Mouse (Mus musculus) cerebellum, postnatal 4 days (tissue): ENCODE data around the gene A1bg.

Source experiments
- DNase-seq, 2 experiments: peaks; one replicate each; pipeline ENCODE4 v3.0.0; 2022; ENCODE audit warnings: low spot score in 2 of 2, mixed read lengths in 1 of 2

Gene A1bg

DNA sequence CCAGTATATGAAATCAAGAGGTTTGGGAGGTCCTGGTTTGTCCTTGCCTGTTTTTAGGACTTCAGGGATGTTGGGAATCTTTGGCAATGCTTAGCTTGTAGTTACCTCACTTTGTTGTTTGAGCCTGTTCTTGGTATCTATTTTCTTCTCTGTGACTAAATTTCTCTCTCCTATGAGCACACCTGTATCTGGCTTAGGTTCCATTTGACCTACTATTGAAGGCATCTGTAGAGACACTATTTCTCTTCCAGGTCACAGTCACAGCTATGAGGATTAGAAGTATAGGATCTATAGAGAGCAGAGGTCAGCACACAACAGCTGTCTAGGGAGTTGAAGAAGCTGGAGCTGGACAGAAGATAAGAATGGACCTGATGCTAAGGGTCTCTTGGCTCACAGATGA, at the start of gene A1bg:
A1bg (minus strand) TSS at position 101 of the 400 bp plus-strand sequence.
- no peak for DNase-seq

DNA sequence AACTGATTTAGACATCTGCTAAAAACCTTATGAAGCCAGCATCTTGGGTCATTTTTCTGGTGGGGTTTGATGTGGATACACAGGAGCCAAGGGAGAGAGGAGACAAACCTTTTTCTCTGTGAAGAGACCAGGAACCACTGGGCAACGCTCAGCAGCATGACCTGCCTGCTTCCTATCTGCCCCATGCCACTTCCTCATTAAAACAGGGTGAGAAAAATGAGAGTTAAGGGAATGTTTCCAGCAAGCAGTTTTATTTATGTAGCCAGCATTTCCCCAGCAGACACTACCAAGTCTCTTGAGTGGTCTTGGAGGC, 45.7 kb upstream of the A1bg start:
- DNase-seq = no peak

DNA sequence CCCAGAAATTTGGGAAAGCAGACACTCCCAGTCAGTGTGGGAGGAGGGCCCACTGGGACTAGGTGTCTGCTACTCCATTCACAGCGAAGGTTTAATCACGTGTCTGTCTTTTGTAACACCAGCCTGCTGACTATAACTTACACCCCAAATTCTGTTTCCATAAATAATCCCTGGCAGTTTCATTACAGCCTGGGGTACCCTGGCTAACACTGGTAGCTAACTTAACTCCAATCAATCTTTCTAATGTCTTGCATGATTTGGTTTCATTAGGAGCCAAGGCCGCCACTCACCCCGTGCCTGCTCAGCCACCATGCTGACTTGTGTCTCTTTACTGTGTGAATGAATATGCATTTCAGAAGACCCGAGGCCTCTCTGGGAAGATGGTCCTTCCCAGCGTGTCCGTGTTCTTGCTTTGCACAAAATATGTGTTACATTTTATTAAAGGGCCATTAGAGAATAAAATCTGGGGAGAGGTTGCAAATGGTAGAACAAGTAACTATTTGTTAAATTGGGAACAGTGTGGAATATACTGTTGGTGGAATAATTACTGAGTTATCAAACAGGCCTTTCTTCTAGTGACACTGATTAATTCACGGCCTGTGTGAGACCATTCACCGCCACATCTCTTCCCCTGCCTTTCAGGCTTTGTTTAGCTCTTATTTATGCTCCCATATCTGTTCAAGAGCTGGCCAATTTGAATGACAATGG, 45.2 kb upstream of the A1bg start:
- DNase-seq = no peak

DNA sequence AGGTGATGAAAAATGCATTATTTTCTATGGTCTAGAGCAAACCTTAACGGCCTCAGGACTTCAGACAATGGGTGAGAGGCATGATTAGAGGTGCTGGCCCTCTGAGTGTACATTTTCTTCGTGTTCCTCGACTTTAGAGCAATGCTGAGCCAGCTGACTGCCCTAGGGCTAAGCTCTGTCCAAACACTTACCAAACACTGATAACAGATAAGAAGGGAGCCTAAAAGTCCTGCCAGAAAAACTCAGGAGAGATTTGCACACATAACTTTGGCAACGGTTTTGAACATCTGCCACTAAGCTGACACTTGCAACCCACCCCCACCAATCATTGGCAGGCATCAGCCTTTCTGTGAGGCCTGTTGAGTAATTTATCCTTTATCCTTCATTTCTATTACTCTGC, 2.9 kb upstream of the A1bg start:
- no peak for DNase-seq

DNA sequence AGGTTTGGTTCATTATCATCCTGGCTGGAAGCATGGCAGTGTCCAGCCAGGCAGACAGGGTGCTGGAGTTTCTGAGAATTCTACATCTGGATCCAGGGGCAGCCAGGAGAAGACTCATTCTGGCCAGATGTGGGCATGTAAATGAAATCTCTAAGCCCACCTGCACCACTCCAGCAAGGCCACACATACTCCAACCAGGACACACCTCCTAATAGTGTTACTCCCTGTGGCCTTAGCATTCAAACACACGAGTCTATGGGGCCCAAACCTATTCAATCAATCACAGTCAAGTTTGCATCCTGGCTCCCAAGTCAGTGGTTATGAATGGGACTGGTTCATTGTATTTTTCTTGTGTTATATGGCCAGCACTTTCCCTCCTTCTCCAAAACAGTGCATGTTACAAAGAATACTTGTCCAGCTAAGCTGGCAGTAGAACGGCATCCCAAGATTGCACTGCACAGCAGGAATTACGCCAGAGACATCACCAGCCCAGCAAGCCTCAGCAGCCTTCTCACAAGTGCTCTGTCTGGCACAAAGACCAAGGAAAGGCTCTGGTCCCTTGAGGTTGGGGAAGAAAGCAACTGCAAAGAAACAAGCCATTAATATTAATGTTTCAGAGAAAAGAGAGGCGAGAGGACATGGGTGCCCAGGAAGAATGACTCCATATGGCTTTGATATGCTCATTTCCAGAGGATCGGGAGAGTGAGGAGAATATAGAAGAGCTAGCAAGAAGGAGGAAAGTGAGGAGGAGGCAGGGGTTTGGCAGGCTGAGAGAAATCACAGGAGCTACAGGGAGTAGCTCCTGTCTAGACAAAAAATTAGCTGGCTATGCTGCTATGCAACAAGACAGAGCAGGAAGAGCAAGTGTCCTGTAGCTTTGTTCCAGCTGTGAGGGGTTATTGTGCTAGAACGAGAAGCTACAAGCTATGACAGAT, 18.8 kb downstream of the A1bg start:
- DNase-seq = no peak

DNA sequence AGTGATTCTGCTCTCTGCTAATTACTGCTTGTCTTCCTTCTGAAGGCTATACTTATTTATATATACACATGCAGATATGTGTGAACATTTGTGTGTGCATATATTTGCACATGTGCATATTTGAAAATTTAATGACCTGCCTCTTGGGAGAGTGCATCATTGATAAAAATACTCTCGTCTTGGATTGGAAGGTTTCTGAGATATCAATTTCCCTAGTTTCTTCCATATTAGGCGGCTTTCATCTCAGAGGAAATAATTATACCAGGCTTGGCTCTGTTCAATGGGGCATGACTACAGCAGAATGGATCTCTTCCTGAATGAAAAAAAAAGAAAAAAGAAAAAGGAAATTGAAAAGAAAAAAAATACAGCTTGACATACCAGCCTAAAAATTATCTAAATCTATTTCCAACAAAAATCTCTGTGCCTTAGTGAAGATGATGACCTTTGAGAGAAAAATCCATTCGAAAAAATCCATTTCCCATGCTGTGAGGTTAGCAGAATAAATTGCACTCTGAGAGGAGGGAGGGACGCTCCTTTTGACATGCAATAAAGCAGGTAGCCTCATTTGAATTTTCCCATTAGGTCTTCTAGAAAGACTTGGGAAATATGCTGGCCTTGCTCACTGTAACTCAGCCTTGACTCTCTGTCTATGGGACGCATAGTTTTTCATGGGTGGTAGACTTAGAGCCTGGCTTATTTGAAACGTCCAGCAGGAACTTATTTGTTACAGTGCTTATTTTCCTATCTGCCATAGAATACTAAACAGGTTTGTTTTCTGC, 24.4 kb downstream of the A1bg start:
- no peak for DNase-seq

DNA sequence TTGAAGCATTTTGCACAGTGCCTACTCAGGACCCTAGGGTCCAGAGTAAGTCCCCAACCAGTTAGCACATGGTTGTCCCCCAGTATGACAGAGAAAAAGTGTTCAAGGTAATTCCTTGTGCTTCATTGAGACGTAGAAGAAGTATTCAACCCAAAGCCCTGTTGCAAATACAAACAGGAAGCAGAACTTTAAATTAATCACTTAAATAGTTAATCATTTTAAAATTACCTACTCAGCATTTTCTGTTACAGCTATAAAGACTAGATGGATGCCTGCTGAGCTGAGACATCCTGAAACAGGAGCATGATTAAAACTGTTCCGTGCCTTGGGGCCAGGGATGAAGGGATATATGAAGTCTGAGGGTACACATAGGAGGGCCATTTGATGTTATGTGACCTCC, 26.8 kb downstream of the A1bg start:
- no peak for DNase-seq

DNA sequence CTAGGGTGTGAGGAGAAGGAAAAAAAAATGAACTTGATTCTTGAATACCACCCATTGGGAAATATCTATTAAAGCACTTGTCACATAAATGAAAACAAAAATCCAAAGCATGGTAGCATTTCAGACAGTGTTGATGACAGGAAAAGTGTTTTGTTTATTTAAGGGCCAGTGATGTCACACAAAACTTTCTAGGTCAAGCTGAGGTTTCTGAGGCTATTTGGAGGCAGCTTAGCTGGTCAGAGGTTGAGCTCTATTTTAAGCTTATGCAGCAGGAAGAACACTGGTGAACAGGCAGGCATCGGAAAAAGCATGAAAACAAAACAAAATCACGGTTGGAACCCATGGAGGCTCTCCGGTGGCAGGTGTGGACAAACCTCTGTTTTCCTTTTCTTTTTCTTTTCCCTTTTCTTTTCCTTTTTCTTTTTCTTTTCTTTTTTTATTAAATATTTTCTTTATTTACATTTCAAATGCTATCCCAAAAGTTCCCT, 29.8 kb downstream of the A1bg start:
- DNase-seq = no peak

DNA sequence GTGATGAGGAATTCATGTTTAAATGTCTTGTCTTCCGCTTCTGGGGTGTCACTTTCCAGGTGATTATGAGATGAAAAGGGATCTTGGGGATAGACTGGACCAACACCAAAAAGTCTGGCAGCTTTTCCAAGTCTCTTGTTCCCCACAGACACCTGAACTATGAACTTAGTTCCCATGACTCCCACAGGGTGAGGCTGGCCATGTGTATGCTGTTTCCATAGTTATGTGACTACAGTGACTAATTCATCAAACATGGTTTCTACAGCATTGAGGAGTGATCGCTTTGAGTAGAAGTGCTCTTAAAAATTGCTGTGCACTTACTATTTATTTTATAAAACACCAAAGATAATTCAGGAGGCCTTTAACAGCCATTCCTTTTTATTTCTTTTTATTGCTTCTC, 34.1 kb downstream of the A1bg start:
- DNase-seq = no peak

DNA sequence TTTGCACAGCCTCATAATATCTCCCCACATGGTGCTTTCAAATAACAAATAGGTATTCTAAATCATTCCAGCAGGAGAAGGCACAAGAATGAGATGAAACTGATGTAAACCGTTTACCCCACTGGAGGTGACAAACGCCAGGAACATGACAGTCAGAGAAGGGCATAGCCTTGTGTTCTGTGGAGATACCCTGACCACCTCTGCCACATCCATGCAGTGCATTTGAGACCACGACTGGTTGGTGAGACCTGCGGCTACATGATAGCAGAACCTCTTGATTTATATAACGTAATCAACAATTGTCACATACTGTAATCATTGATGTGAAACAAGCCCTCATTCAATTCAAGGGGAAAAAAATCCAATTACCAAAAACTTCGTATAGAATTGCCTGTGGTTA, 47.1 kb downstream of the A1bg start:
- no peak for DNase-seq

DNA sequence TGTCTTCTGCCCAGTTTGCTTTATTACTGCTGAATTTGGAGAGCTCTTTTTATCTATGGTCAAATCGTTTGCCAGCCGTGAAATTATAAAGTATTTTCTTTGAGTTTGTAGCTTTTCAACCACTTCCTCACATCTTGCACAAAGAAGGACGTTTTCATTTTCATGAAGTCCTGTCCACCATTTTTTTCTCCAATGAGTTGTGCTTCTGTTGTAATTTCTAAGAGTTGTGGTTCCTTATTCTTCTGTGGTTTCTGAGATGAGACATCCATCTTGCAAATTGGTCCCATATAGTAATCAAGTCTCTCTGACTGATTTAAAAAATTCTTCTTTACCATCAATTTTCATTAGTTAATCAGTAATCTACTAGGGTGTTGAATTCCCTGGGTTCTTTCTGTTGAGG, 60.4 kb downstream of the A1bg start:
- no peak for DNase-seq

DNA sequence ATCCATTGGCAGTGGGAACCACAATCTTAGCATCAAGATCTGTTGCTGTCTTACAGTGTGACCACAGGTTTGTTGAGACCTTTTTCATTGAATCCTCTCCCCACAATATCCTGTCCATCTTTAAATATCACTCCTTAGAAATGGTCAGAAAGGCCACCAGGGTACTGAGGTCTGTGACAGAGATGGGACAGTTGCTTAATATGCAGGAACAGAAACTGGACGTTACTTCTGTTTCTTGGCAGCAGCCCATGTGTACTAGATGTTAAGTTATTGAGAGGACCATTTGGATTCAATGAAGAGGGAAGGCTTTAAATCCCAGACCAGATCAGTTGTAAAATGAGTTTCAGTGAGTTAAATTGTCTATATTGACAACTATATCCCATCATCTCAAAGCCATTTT, 67.7 kb downstream of the A1bg start:
- no peak for DNase-seq

DNA sequence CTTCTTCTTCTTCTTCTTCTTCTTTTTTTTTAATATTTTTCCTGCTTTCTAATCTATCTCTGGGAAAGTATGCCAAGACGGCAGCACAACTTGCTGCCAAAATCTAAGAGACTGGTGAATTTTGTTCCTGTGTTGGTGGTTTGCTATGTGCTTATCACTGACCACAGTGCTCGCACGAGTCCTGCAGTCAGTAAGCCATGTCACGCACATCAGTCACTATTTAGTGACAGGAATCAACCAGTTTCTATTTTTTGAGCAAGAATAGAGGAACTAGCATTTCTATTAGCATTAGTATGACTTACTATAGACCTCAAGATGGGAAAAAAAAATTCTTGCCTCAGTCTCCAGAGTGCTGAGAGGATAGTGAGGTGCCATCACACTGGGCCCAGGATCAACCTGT, 68.7 kb downstream of the A1bg start:
- no peak for DNase-seq

DNA sequence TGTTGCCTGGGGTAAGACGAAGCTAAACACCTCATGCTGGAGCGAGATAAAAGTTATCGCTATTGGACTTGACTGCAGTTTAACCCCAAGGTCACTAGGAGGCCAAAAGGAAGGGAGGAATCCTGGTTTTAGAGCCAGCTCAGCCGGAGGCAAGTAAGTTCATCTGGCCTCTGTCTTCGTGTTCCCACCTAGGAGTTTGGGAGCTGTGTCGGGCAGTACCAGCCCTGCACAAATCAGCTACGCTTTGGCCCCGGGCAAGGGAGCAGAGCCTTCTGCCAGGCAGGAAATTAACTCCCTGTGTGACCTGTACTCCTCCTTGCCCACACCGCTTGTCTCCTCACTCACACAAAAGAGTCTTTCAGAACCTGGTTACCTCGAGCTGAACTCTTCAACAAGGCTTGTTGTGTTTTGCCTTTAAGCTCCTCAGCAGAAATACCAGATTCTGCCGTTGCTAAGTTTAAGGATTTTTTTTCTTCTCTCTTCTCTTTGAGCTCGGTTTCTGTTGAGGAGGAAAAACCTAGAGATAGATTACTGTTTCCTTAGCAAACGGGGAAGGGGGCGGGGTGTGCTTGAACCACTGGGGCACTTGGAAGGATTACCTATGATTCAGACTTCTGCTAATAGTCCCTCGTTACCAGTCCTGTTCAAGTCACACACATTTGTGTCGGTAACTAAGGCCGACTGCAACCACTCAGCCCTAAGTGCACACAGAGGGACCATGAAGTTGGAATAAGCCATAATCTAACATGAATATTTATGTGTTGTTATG, 69.4 kb downstream of the A1bg start, which contains the start of gene Fam84b:
Fam84b (minus strand) TSS at position 548 of the 769 bp plus-strand sequence.
- peak in 1 of 2 experiments; percentile 6 for DNase-seq

DNA sequence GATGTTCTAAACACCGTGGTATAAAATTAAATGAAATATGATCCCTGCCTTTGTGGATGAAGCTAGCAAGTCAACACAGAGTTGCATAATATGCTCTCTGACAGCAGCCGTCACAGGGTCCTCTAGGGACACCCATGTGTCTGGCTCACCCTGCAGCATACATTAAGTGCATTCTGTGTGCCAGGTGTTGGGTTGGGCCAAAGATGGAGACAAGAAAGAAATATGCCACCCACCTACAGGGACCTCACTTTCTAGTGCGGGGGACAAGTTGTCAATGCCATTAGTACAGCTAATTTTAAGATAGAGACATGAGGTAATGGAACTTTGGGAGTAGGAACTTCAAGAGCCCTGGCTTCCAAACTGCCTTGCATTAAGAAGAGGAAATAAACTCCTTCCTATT, 74.2 kb downstream of the A1bg start:
- DNase-seq = no peak
